ENCODE assay signal across 15 mouse cellular contexts in genomic region chr1:74624183-74624582, GRCm38 (mm10). TPM values are rescaled to one million over a fixed set of nuclear protein-coding genes. Genes with fewer than 3 reads are reported as not detected.
DNase-seq lines count a peak whose midpoint lies in the region.
"Had no signal": no experiment of that assay in that cellular context is flagged by ENCODE, and none has a peak within 500 bp of the region (broad histone marks: within the 10 kb centered on the region; RNA-seq: fewer than 3 reads in every experiment).

No protein-coding gene starts in this region.

- DNase-seq in heart, adult 11 months = peak; percentile 34
- DNase-seq in heart, postnatal 36 days = no peak
- DNase-seq in lung, postnatal 10 days = peak; percentile 67
- DNase-seq in lung, postnatal 36 days = peak; percentile 85
- no peak for DNase-seq in retina, postnatal 1 day
- DNase-seq in heart, postnatal 10 days = no peak
- DNase-seq: adrenal gland, adult 8-10 months; adrenal gland, postnatal 25 days; cerebellum, adult 11-12 months; cerebellum, adult 8-10 months; cerebellum, postnatal 10 days; cerebellum, postnatal 36 days; embryo, embryonic 11 days; gastrocnemius, postnatal 25 days; heart, adult 2 months had no signal

- intact Hi-C loops in heart, postnatal 36 days (cut with DNase I) = no loop called here
- intact Hi-C loops in heart, postnatal 10 days (cut with DNase I) = no loop called here

RNA-seq across cellular contexts. Expression of gene Stk36, which starts 22.9 kb away (rescaled TPM):
- total RNA-seq in heart, postnatal 36 days (2021) = 1 to 10 TPM in 1 of 2 experiments, under 1 TPM in 1; 0.65 to 1.1 TPM
- 1 to 10 TPM; 1.5 to 2.0 TPM for total RNA-seq in heart, postnatal 10 days (2021)

RNA-seq across cellular contexts. Expression of gene Rnf25, which starts 23.0 kb away (rescaled TPM):
- 10 to 100 TPM; 16.1 to 17.4 TPM for total RNA-seq in heart, postnatal 36 days (2021)
- 10 to 100 TPM; 21.6 to 27.7 TPM for total RNA-seq in heart, postnatal 10 days (2021)

RNA-seq across cellular contexts. Expression of gene Bcs1l, which starts 36.1 kb away (rescaled TPM):
- 10 to 100 TPM; 28.7 to 37.0 TPM for total RNA-seq in heart, postnatal 36 days (2021)
- total RNA-seq in heart, postnatal 10 days (2021) = 10 to 100 TPM; 20.3 to 24.9 TPM

RNA-seq across cellular contexts. Expression of gene Zfp142, which starts 36.1 kb away (rescaled TPM):
- 10 to 100 TPM in 1 of 2 experiments, 1 to 10 TPM in 1; 8.4 to 10.2 TPM for total RNA-seq in heart, postnatal 36 days (2021)
- total RNA-seq in heart, postnatal 10 days (2021) = 10 to 100 TPM; 12.9 to 13.2 TPM

RNA-seq across cellular contexts. Expression of gene Ttll4, which starts 37.4 kb away (rescaled TPM):
- 10 to 100 TPM; 10.1 to 11.5 TPM for total RNA-seq in heart, postnatal 36 days (2021)
- 10 to 100 TPM; 17.3 TPM for total RNA-seq in heart, postnatal 10 days (2021)

Comparison
In these comparisons a context has a peak if more than half of its experiments do, and no peak if none do; other contexts are left out.
1. DNase-seq: peak in heart, adult 11 months (single experiment), lung, postnatal 10 days (single experiment) and lung, postnatal 36 days (single experiment); none in heart, postnatal 36 days (0 of 2), retina, postnatal 1 day (single experiment) and heart, postnatal 10 days (0 of 2).